Mouse (Mus musculus) gonadal fat pad, adult 2 months (tissue): ENCODE results near the gene Tent4b. TPM values are rescaled to one million over a fixed set of nuclear protein-coding genes. Genes with fewer than 3 reads are reported as not detected.

Experiments used
- DNase-seq: peaks from one replicate; pipeline ENCODE4 v3.0.0-alpha.2; 2012; ENCODE audit warnings: low read depth
- polyA plus RNA-seq: library from polyadenylated mRNA; depleted of rRNA; stranded (reverse); fragments of >200 nt; gene quantifications from 2 replicates; pipeline ENCODE4 v1.2.3, GENCODE M21; 2012

Tent4b gene
- polyA plus RNA-seq, 1 experiment, result 17.2 TPM

DNA sequence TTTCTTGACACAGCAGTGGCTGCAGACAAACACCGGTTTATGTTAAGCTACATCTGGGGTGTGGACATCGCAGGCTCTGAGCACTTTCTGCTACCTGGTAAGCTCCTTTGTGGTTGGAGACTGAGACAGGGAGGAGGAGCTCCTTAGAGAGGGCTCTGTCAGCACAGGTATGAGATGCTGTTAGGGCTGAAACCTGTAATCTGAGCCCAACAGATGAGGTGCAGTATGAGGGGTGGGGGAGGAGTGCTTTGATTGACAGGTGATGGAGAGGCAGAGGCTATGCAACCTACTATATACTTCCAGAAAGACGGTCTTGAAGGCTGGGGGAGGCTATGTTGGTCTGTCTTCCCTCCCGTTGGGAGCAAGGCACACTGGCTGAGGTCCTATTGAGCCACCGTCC is 80.2 kb downstream of the Tent4b start:
- no peak for DNase-seq

GRCm38 (mm10) chr8:88279670-88280069 is 80.7 kb downstream of the Tent4b start:
- no peak for DNase-seq

- DNase-seq, result no peak
Measured at GRCm38 (mm10) chr8:88280904-88281303, 81.9 kb downstream of the Tent4b start.

DNA sequence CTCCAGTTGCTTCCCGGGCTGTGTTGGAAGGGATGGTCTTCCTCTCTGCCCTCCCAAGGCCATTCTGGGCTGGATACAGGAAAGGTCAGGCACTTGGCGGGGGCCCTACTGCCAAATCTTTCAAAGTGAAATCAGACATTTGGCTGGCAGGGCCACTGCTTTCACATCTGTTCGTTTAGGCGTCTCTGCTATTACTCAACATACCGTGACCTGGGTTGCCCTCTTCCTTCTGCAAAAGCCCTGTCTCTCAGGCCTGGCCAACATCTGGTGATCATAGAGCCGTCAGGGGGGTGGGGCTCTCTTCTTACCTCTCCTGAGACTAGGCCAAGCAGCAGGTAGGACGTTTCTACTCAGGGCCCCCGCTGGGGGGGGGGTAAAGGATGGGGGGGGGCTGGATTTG is 83.7 kb downstream of the Tent4b start:
- DNase-seq, result peak; percentile 57

DNA sequence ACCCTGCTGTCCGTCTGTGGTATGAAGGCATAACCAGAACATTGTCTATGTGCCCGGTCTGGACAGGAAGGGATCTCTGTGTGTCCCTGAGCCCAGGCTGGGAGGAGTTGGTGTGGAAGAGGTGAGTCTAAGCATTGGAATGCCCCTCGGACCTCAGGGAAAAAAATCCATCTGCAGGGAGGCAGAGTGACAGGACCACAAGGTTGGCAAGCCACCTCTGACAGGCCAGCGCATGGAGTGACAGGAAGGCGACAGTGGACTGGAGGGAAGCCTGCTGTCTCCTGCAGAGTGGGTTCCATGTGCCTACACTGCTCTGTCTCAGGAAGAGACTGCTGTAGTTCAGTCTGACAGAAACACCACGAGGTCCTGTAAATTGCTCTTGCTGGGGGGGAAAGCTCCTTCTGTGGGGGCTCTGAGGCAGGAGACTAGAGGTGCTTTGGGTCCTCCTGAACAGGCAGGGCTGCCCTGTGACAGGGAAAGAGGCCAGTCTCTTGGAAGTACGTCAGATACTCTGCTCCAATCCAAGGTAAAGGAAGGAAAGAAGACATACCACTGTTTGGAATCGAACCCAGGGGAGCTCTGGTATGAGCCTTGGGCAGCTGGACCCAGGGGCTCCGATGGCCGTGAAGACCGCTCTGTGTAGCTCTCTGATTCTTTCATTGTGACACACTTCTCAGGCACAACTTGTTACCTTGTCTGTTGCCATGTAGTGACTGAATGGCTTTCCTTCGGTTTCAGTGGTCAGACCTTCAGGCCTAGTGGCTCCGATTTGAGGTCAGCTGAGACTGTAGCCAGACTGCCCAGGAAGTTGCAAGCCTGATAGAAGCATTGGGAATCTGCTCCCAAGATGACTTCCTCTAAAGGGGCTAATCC is 84.5 kb downstream of the Tent4b start:
- DNase-seq, result no peak

GRCm38 (mm10) chr8:88284738-88285137 is 85.7 kb downstream of the Tent4b start:
- DNase-seq, result no peak

GRCm38 (mm10) chr8:88285469-88286356 is 86.7 kb downstream of the Tent4b start:
- no peak for DNase-seq

GRCm38 (mm10) chr8:88286421-88286960 is 87.5 kb downstream of the Tent4b start:
- no peak for DNase-seq

DNA sequence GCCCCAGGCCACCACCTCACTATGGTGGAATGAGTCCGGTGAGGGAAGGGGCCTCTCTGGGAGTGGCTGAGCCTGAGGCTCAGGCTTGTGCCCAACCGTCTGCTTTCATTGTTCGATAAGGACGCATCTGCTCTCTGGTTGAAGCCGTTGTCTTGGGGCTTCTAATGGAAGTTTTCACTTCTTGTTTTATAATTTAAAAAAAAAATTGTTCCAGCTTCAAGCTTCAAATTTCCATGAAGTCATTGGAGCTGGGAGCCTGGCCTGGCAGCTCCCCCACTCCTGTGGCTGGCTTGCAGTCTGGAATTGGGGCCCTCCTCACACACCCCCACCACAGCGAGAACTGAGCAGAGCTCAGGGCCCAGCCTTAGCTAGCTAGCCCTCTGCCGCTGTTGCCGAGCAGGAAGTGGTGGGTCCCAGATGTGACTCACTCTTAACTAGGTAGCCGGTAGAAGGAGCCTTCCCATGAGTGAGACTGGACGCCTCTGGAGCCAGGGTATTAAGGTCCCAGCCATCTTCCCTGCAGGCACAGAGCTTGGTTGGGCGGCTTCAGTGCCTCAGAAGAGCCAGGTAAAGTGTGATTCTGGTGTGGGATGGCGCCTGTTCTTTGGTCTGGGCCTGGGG is 89.7 kb downstream of the Tent4b start:
- no peak for DNase-seq

GRCm38 (mm10) chr8:88289901-88290300 is 90.9 kb downstream of the Tent4b start:
- DNase-seq, result no peak

GRCm38 (mm10) chr8:88290326-88291304 is 91.6 kb downstream of the Tent4b start:
- DNase-seq, result no peak

GRCm38 (mm10) chr8:88291305-88291690 is 92.3 kb downstream of the Tent4b start:
- no peak for DNase-seq

- DNase-seq, result no peak
Measured at GRCm38 (mm10) chr8:88292926-88293325, 93.9 kb downstream of the Tent4b start.

DNA sequence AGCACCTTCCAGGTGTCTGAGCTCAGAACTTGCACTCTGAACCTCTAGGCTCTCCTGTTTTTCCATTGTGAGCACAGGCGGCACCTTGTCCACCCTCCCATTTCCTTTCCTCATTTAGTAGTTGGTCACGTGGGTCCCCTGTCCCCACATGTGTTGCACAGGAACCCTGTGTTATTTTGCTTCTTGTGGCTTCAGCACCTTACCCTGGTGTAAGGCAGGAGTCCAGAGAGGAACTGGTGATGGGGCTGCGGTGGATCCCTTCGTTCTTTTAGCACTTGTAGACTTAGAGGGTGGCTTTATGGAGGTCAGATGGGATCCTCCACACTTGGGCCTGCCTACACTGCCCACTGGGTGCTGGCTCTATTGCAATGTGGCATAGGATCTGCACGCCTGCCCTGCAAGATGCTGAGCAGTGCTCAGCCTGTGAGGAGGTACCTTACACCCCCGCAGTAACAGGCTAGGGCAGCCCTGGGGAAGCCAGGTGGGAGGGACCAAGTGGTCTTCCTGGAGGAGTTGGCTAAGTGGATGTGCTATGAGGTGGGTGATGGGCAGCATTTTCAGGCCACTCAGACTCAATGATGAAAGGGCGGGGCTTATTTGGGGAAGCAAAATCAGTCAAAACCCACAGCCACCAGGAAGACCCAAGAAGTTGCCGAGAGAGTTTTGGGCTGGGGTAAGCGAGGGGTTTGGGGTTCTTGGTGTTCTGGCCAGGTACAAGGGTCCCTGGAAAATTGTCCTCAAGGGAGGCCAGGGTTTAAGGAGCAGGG is 94.8 kb downstream of the Tent4b start:
- no peak for DNase-seq

GRCm38 (mm10) chr8:88294977-88295376 is 96.0 kb downstream of the Tent4b start:
- DNase-seq, result no peak

DNA sequence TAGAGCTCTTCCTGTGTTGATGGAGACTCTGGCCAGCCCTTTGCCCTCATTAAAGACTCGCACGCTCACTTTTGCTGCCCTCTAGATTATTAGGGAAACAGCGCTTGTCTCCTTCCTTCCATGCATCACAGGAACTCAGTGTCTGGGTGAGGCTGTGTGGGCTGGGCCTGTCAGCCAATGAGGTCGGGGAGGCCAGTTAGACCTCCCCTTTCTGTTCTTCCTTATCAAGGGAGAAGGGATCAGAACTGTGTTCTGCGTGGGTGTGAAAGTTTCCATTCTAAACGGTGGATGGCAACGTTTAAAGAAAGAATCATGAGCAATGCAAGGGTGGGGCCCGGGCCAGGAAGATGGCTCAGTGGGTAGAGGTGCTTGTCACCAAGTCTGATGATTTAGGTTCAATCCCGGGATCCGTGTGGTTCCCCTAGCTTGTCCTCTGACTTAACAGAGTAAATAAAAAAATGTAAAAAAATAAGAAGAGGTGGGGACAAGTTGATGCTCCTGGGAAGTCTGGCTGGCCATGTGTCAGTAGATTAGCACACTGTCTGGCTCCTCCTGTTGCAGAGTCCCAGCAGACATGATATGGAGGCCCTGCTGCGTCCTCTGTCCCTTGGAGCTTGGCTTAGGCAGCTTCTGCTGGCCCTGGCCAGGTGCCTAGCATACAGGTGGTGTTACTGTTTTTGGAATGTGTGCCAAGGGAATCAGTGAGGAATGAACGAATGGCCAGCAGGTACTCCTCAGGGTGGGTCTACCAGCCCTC is 99.1 kb downstream of the Tent4b start:
- no peak for DNase-seq

- DNase-seq, result no peak
Measured at GRCm38 (mm10) chr8:88298733-88299103, 99.7 kb downstream of the Tent4b start.

DNA sequence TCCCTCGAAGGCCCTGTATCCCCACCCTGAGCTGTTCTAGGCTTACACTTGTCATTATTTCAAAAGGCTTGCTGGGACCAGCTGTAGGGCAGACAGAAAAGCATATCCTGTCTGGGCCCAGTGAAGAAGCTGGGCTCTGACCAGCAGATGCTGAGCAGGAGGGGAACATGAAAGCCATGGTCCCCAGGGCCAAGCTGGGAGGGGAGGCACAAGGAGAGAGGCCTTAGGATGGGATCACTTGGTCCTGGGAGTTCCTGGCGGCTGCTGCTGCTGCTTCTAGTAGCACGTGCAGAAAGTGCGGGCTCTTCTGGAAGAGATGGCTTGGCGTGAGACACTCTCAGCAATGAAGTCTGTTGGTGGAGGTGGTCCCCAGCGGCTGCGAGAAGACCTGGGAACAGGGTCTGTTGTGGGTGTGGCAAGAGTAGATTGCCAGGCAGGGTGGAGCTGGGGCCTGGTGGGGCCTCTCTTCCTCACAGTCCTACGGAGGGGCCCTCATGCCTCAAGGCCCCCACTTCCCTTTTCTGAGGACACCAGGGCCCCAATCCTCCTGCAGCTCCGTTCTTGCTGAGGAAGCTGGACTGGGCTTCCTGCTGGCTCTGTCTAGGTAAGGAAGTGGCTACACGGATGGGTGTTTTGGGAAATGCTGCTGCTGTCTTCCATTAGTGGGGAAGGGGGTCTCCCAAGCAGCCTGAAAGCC is 101.0 kb downstream of the Tent4b start:
- DNase-seq, result no peak
